Mouse (Mus musculus) kidney, adult 2 months (tissue): Measurements from ENCODE around the gene Tmem151b. TPM values are rescaled to one million over a fixed set of nuclear protein-coding genes. Genes with fewer than 3 reads are reported as not detected.

Source experiments
- DNase-seq: peaks from one replicate; pipeline ENCODE4 v3.0.0; 2021
- H3K27ac ChIP-seq: fragments of 200-500 bp; 2 replicates; pipeline ENCODE4 v1.5.1; 2012; ENCODE audit warnings: low read depth, low read length, control low read depth, inconsistent platforms; ENCODE audit not compliant: insufficient read depth
- H3K27me3 ChIP-seq: fragments of 200-500 bp; replicated peaks from 2 replicates; pipeline ENCODE4 v1.6.1; 2012; ENCODE audit warnings: mild to moderate bottlenecking, moderate library complexity, low read length, inconsistent platforms; ENCODE audit not compliant: control insufficient read depth, insufficient read depth
- H3K36me3 ChIP-seq: fragments of 200-500 bp; 2 replicates; pipeline ENCODE4 v1.6.1; 2012; ENCODE audit warnings: mild to moderate bottlenecking, moderate library complexity, low read length, inconsistent platforms; ENCODE audit not compliant: control insufficient read depth, insufficient read depth
- H3K4me1 ChIP-seq: fragments of 200-500 bp; 2 replicates; pipeline ENCODE4 v1.6.1; 2011; ENCODE audit warnings: low read length; ENCODE audit not compliant: control insufficient read depth, insufficient read depth
- H3K4me3 ChIP-seq: fragments of 200-500 bp; 2 replicates; pipeline ENCODE4 v1.5.1; 2011; ENCODE audit warnings: mild to moderate bottlenecking, low read depth, low read length, control low read depth; ENCODE audit not compliant: insufficient read depth
- CTCF ChIP-seq: fragments of 200-500 bp; conservative IDR thresholded peaks from 2 replicates; pipeline ENCODE4 v1.5.1; 2011; ENCODE audit warnings: low read depth, mild to moderate bottlenecking, control low read depth, low read length, moderate library complexity, mixed read lengths; ENCODE audit not compliant: insufficient read depth, insufficient read length
- POLR2A ChIP-seq: fragments of 200-500 bp; IDR thresholded peaks from one replicate; pipeline ENCODE4 v1.6.1; 2011; ENCODE audit warnings: low read depth, low read length, control low read depth
- WGBS: fragments of 180-500 bp; shearing (Covaris S2); methylation state at CpG from one replicate; pipeline ENCODE4 v1.1.7; 2018; 5-methylcytosine and 5-hydroxymethylcytosine counted together
- polyA plus RNA-seq: library from polyadenylated mRNA; depleted of rRNA; stranded (reverse); fragments of >200 nt; gene quantifications from 2 replicates; pipeline ENCODE4 v1.2.3, GENCODE M21; 2012

Gene Tmem151b
- polyA plus RNA-seq, 1 experiment, result 2.1 TPM

- 88% methylated on average over 5 of the region's 5 CpGs for WGBS
- no peaks in the 10 kb centered on the region for H3K4me1 ChIP-seq
Observed at GRCm38 (mm10) chr17:45547461-45548190, 1.9 kb downstream of the Tmem151b start.

GRCm38 (mm10) chr17:45546941-45547340, 2.5 kb downstream of the Tmem151b start:
- no peak overlapping the region for H3K27ac ChIP-seq

More at GRCm38 (mm10) chr17:45547461-45548190, 1.9 kb downstream of the Tmem151b start:
- Histone ChIP-seq H3K36me3 (no peaks in the 10 kb centered on the region), H3K27ac (no peak overlapping the region), H3K27me3 (peaks cover 5% of the 10 kb centered on the region), H3K4me3 (no peak overlapping the region)
- TF ChIP-seq CTCF (no peak), POLR2A (no peak)
- no peak for DNase-seq

GRCm38 (mm10) chr17:45545278-45545961, 4.1 kb downstream of the Tmem151b start:
- Histone ChIP-seq H3K36me3 (no peaks in the 10 kb centered on the region), H3K4me1 (no peaks in the 10 kb centered on the region), H3K27ac (no peak overlapping the region), H3K27me3 (peaks cover 5% of the 10 kb centered on the region), H3K4me3 (no peak overlapping the region)
- TF ChIP-seq POLR2A, result no peak
- TF ChIP-seq CTCF, result no peak
- 9% methylated on average over 74 of the region's 74 CpGs for WGBS
- DNase-seq, result no peak

More at GRCm38 (mm10) chr17:45546941-45547340, 2.5 kb downstream of the Tmem151b start:
- no peak for TF ChIP-seq POLR2A
- no peak for TF ChIP-seq CTCF
- Histone ChIP-seq H3K27me3 (peaks cover 5% of the 10 kb centered on the region), H3K4me1 (no peaks in the 10 kb centered on the region), H3K36me3 (no peaks in the 10 kb centered on the region), H3K4me3 (no peak overlapping the region)
- 76% methylated on average over 16 of the region's 16 CpGs for WGBS
- DNase-seq, result no peak

GRCm38 (mm10) chr17:45544873-45545277, 4.6 kb downstream of the Tmem151b start:
- Histone ChIP-seq H3K4me3 (no peak overlapping the region), H3K27ac (no peak overlapping the region), H3K27me3 (peaks cover 5% of the 10 kb centered on the region), H3K36me3 (no peaks in the 10 kb centered on the region), H3K4me1 (no peaks in the 10 kb centered on the region)
- WGBS, result 8% methylated on average over 46 of the region's 46 CpGs
- DNase-seq, result no peak
- TF ChIP-seq POLR2A (no peak), CTCF (no peak)

- Histone ChIP-seq H3K4me1 (no peaks in the 10 kb centered on the region), H3K4me3 (no peak overlapping the region), H3K36me3 (no peaks in the 10 kb centered on the region), H3K27me3 (peaks cover 2% of the 10 kb centered on the region; the same call in 1 of the 2 replicates), H3K27ac (no peak overlapping the region)
- DNase-seq, result no peak
- 16% methylated on average over 24 of the region's 24 CpGs for WGBS
- no peak for TF ChIP-seq POLR2A
- no peak for TF ChIP-seq CTCF
Observed at GRCm38 (mm10) chr17:45544001-45544872, 5.2 kb downstream of the Tmem151b start.

GRCm38 (mm10) chr17:45543115-45543514, 6.4 kb downstream of the Tmem151b start:
- Histone ChIP-seq H3K27ac (no peak overlapping the region), H3K27me3 (no peaks in the 10 kb centered on the region), H3K4me3 (no peak overlapping the region), H3K36me3 (no peaks in the 10 kb centered on the region), H3K4me1 (no peaks in the 10 kb centered on the region)
- DNase-seq, result no peak
- TF ChIP-seq CTCF (no peak), POLR2A (no peak)
- WGBS, result 30% methylated on average over 1 of the region's 1 CpGs
